Mouse (Mus musculus) ovary, adult 18-20 months (tissue): ENCODE measurements around the gene Gm28036.
A peak's percentile ranks its signal among the peaks of the same experiment; 100 is the strongest.

Source experiments
- DNase-seq: peaks from one replicate; pipeline ENCODE4 v3.0.0; 2022; ENCODE audit warnings: low spot score, mixed read lengths

Gm28036 gene

GRCm38 (mm10) chr2:156084541-156084940, 42.4 kb downstream of the Gm28036 start:
- no peak for DNase-seq

- DNase-seq, result no peak
Measured at GRCm38 (mm10) chr2:156080391-156080790, 46.5 kb downstream of the Gm28036 start.

- DNase-seq, result no peak
Measured at GRCm38 (mm10) chr2:156079674-156080073, 47.2 kb downstream of the Gm28036 start.

- no peak for DNase-seq
Measured at GRCm38 (mm10) chr2:156079183-156079560, 47.7 kb downstream of the Gm28036 start.

- no peak for DNase-seq
Measured at GRCm38 (mm10) chr2:156078421-156079182, 48.3 kb downstream of the Gm28036 start.

GRCm38 (mm10) chr2:156077461-156077860, 49.4 kb downstream of the Gm28036 start:
- DNase-seq, result no peak

- no peak for DNase-seq
Measured at GRCm38 (mm10) chr2:156073725-156074124, 53.2 kb downstream of the Gm28036 start.

- no peak for DNase-seq
Measured at GRCm38 (mm10) chr2:156071236-156071635, 55.7 kb downstream of the Gm28036 start.

- no peak for DNase-seq
Measured at GRCm38 (mm10) chr2:156067916-156068315, 59.0 kb downstream of the Gm28036 start.

- no peak for DNase-seq
Measured at GRCm38 (mm10) chr2:156066126-156066525, 60.8 kb downstream of the Gm28036 start.

GRCm38 (mm10) chr2:156065099-156066041, 61.5 kb downstream of the Gm28036 start, which contains the start of gene Spag4:
Gene Spag4, plus strand, starts transcription at chr2:156065175.
- peak; percentile 63 for DNase-seq

GRCm38 (mm10) chr2:156052816-156053215, 74.1 kb downstream of the Gm28036 start, which contains the start of gene Fer1l4:
Gene Fer1l4, minus strand, starts transcription at chr2:156052947.
- no peak for DNase-seq

GRCm38 (mm10) chr2:156047929-156048328, 79.0 kb downstream of the Gm28036 start:
- DNase-seq, result no peak

GRCm38 (mm10) chr2:156042903-156043302, 84.0 kb downstream of the Gm28036 start:
- DNase-seq, result no peak

- no peak for DNase-seq
Measured at GRCm38 (mm10) chr2:156039390-156039789, 87.5 kb downstream of the Gm28036 start.

- DNase-seq, result no peak
Measured at GRCm38 (mm10) chr2:156025482-156025881, 101.4 kb downstream of the Gm28036 start.
